23 mouse cellular contexts compared by ENCODE assay signal in the genomic region with DNA sequence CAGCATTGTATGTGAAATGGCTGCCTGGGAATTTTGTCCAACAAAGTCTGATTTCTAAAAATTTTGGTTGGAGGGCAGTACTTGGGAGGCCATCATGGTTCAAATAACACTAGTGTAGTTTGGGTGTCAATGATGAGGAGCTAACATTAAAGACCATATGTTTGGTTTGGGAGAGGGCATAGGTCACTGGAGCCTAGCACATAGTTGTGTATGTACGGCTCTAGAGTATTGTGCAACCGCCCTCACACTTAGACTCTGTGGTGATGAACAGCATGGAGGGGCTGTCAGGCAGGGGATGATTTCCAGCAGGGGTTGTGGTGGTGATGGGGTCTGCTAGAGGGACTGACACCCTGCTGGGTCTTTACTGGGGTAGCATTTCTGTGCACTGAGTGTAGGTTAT.
DNase-seq lines count a peak whose midpoint lies in the region; ATAC-seq and TF ChIP-seq lines count a peak whose summit lies in the region.
"Had no signal": no experiment of that assay in that cellular context is flagged by ENCODE, and none has a peak within 500 bp of the region (broad histone marks: within the 10 kb centered on the region; RNA-seq: fewer than 3 reads in every experiment).

No protein-coding gene starts in this region.

- peak; percentile 64; the same call in 1 of the 2 replicates for ATAC-seq in lung, embryonic 15.5 days (ENCODE audit: borderline replicate concordance, extremely low read depth, low FRiP score, low TSS enrichment)
- no peak for ATAC-seq in lung, postnatal 0 days
- ATAC-seq: activated CD4-positive, CD25-positive, alpha-beta regulatory T cell, adult 4 months; CD4-positive, CD25-positive, alpha-beta regulatory T cell, adult 4 months; forebrain, embryonic 13.5 days; forebrain, embryonic 15.5 days; Patski had no signal

- no peaks in the 10 kb centered on the region for H3K27me3 ChIP-seq in lung, embryonic 15.5 days
- H3K27me3 ChIP-seq in lung, postnatal 0 days (replicated peaks; ENCODE audit: insufficient read depth, low read length), result no peaks in the 10 kb centered on the region
- H3K27me3 ChIP-seq: embryonic facial prominence, embryonic 12.5 days; forebrain, embryonic 13.5 days; forebrain, embryonic 15.5 days; Patski had no signal

- no peak for TF ChIP-seq EP300 in lung, postnatal 0 days (IDR thresholded peaks at IDR 0.05)

- 67% methylated on average over 2 of the region's 2 CpGs for whole genome bisulfite sequencing in lung, embryonic 15.5 days
- WGBS in lung, postnatal 0 days, result 54% methylated on average over 2 of the region's 2 CpGs

- TF ChIP-seq CTCF in lung, postnatal 0 days (IDR thresholded peaks at IDR 0.05), result no peak

- no peaks in the 10 kb centered on the region for H3K36me3 ChIP-seq in lung, embryonic 15.5 days
- no peaks in the 10 kb centered on the region for H3K36me3 ChIP-seq in lung, postnatal 0 days (ENCODE audit: insufficient read depth, low read length)
- H3K36me3 ChIP-seq: embryonic facial prominence, embryonic 10.5 days; embryonic facial prominence, embryonic 12.5 days; forebrain, embryonic 15.5 days; G1E had no signal

- H3K9ac ChIP-seq in lung, embryonic 15.5 days, result no peak overlapping the region
- H3K9ac ChIP-seq in lung, postnatal 0 days (replicated peaks; ENCODE audit: low read depth), result no peak overlapping the region
- H3K9ac ChIP-seq: embryonic facial prominence, embryonic 12.5 days; forebrain, embryonic 13.5 days; forebrain, embryonic 15.5 days had no signal

- H3K4me1 ChIP-seq in lung, embryonic 15.5 days, result no peaks in the 10 kb centered on the region
- H3K4me1 ChIP-seq in lung, postnatal 0 days (ENCODE audit: insufficient read depth, low read depth, low read length), result no peaks in the 10 kb centered on the region
- H3K4me1 ChIP-seq: embryonic facial prominence, embryonic 10.5 days; embryonic facial prominence, embryonic 12.5 days; forebrain, embryonic 13.5 days; forebrain, embryonic 15.5 days had no signal

- peak; percentile 65 for DNase-seq in heart, adult 11 months
- no peak for DNase-seq in heart, adult 18-20 months
- DNase-seq in lung, postnatal 4 days, result no peak
- peak; percentile 23 for DNase-seq in lung, postnatal 0 days (ENCODE audit: low spot score)
- no peak for DNase-seq in lung, adult 18-20 months
- DNase-seq: adrenal gland, adult 8-10 months; adrenal gland, postnatal 14 days; adrenal gland, postnatal 36 days; B cell, adult 2 months; cerebellum, adult 11-12 months; cerebellum, adult 2 months; cerebellum, adult 9-10 months; cerebellum, postnatal 10 days; cerebellum, postnatal 25 days had no signal

- H3K27ac ChIP-seq in lung, embryonic 15.5 days, result no peak overlapping the region
- no peak overlapping the region for H3K27ac ChIP-seq in lung, postnatal 0 days (ENCODE audit: low read length)
- H3K27ac ChIP-seq: embryonic facial prominence, embryonic 10.5 days; embryonic facial prominence, embryonic 12.5 days; forebrain, embryonic 13.5 days; forebrain, embryonic 15.5 days had no signal

- H3K9me3 ChIP-seq in lung, embryonic 15.5 days, result no peaks in the 10 kb centered on the region
- H3K9me3 ChIP-seq in lung, postnatal 0 days (ENCODE audit: low read length), result no peaks in the 10 kb centered on the region
- H3K9me3 ChIP-seq: embryonic facial prominence, embryonic 10.5 days; embryonic facial prominence, embryonic 12.5 days; forebrain, embryonic 13.5 days; forebrain, embryonic 15.5 days; G1E had no signal

- no peak overlapping the region for H3K4me3 ChIP-seq in lung, embryonic 15.5 days
- H3K4me3 ChIP-seq in lung, postnatal 0 days (ENCODE audit: low read depth, low read length), result no peak overlapping the region
- H3K4me3 ChIP-seq: embryonic facial prominence, embryonic 10.5 days; embryonic facial prominence, embryonic 12.5 days; forebrain, embryonic 13.5 days; forebrain, embryonic 15.5 days had no signal

- H3K4me2 ChIP-seq in lung, embryonic 15.5 days, result no peak overlapping the region
- no peak overlapping the region for H3K4me2 ChIP-seq in lung, postnatal 0 days (replicated peaks; ENCODE audit: low read depth, low read length)
- H3K4me2 ChIP-seq: embryonic facial prominence, embryonic 12.5 days; forebrain, embryonic 13.5 days; forebrain, embryonic 15.5 days had no signal

Comparison
In these comparisons a context has a peak if more than half of its experiments do, and no peak if none do; other contexts are left out.
1. DNase-seq: peak in heart, adult 11 months (single experiment) and lung, postnatal 0 days (single experiment); none in heart, adult 18-20 months (0 of 2), lung, postnatal 4 days (0 of 2) and lung, adult 18-20 months (0 of 2).